In genomic region chr5:111720726-111721125, GRCm38 (mm10) we compare ENCODE assay signal across 24 mouse cellular contexts. TPM values are rescaled to one million over a fixed set of nuclear protein-coding genes. Genes with fewer than 3 reads are reported as not detected.
DNase-seq lines count a peak whose midpoint lies in the region; ATAC-seq and TF ChIP-seq lines count a peak whose summit lies in the region.
"Had no signal": no experiment of that assay in that cellular context is flagged by ENCODE, and none has a peak within 500 bp of the region (broad histone marks: within the 10 kb centered on the region; RNA-seq: fewer than 3 reads in every experiment).

No protein-coding gene starts in this region.

- no peak for TF ChIP-seq CTCF in forebrain, postnatal 0 days (IDR thresholded peaks at IDR 0.05; ENCODE audit: low read depth)

- no peak overlapping the region for H3K4me3 ChIP-seq in forebrain, embryonic 14.5 days (ENCODE audit: low read depth, low read length)
- no peak overlapping the region for H3K4me3 ChIP-seq in forebrain, postnatal 0 days (ENCODE audit: low read depth, low read length)
- H3K4me3 ChIP-seq in neural tube, embryonic 15.5 days (replicated peaks): no peak overlapping the region
- H3K4me3 ChIP-seq: gastrocnemius, adult 2 months; limb, embryonic 13.5 days; liver, embryonic 15.5 days had no signal

- peak; percentile 44 for DNase-seq in layer of hippocampus, adult 9-11 months
- DNase-seq in layer of hippocampus, postnatal 36 days: no peak
- DNase-seq in forebrain, embryonic 14.5 days (ENCODE audit: low spot score): peak; percentile 89
- DNase-seq in forebrain, postnatal 0 days: peak; percentile 81
- DNase-seq in right cerebral cortex, postnatal 25 days: peak; percentile 56
- no peak for DNase-seq in cerebellum, adult 11 months
- DNase-seq: cerebellum, postnatal 25 days; gastrocnemius, adult 2 months; heart, adult 18-20 months; kidney, adult 8-10 months; kidney, postnatal 25 days; thymus, adult 18-20 months had no signal

- H3K36me3 ChIP-seq in forebrain, embryonic 14.5 days (ENCODE audit: control insufficient read depth, insufficient read depth, low read length): no peaks in the 10 kb centered on the region
- H3K36me3 ChIP-seq in forebrain, postnatal 0 days (ENCODE audit: insufficient read depth): no peaks in the 10 kb centered on the region
- H3K36me3 ChIP-seq in neural tube, embryonic 15.5 days: no peaks in the 10 kb centered on the region
- H3K36me3 ChIP-seq: limb, embryonic 13.5 days; liver, embryonic 15.5 days had no signal

- 57% methylated on average over 9 of the region's 9 CpGs for WGBS in forebrain, embryonic 14.5 days
- WGBS in forebrain, postnatal 0 days: 50% methylated on average over 9 of the region's 9 CpGs
- WGBS in neural tube, embryonic 15.5 days: 76% methylated on average over 9 of the region's 9 CpGs

- peaks cover 33% of the 10 kb centered on the region for H3K4me1 ChIP-seq in forebrain, embryonic 14.5 days (ENCODE audit: control insufficient read depth, insufficient read depth, low read length)
- peaks cover 35% of the 10 kb centered on the region for H3K4me1 ChIP-seq in forebrain, postnatal 0 days (ENCODE audit: insufficient read depth)
- peaks cover 27% of the 10 kb centered on the region for H3K4me1 ChIP-seq in neural tube, embryonic 15.5 days
- H3K4me1 ChIP-seq: liver, embryonic 15.5 days had no signal

- no peak overlapping the region for H3K4me2 ChIP-seq in forebrain, embryonic 14.5 days (ENCODE audit: low read length)
- H3K4me2 ChIP-seq in forebrain, postnatal 0 days (ENCODE audit: low read depth): no peak overlapping the region
- no peak overlapping the region for H3K4me2 ChIP-seq in neural tube, embryonic 15.5 days
- H3K4me2 ChIP-seq: limb, embryonic 13.5 days; liver, embryonic 15.5 days had no signal

- peak overlapping the region; percentile 74 for H3K27ac ChIP-seq in forebrain, embryonic 14.5 days (ENCODE audit: low read depth, low read length)
- H3K27ac ChIP-seq in forebrain, postnatal 0 days (ENCODE audit: low read depth, low read length): peak overlapping the region; percentile 40; the same call in 1 of the 2 replicates
- H3K27ac ChIP-seq in neural tube, embryonic 15.5 days (replicated peaks): no peak overlapping the region
- H3K27ac ChIP-seq: gastrocnemius, adult 2 months; limb, embryonic 13.5 days; liver, embryonic 15.5 days had no signal

- peak; percentile 15; the same call in 1 of the 2 replicates for ATAC-seq in forebrain, embryonic 14.5 days
- ATAC-seq in forebrain, postnatal 0 days: peak; percentile 26
- ATAC-seq in neural tube, embryonic 15.5 days (ENCODE audit: low FRiP score): no peak
- ATAC-seq: inflammation-experienced regulatory T-cells, adult 6 months had no signal

- no peak overlapping the region for H3K9ac ChIP-seq in forebrain, embryonic 14.5 days (ENCODE audit: low read length)
- H3K9ac ChIP-seq in forebrain, postnatal 0 days: no peak overlapping the region
- H3K9ac ChIP-seq in neural tube, embryonic 15.5 days (replicated peaks): no peak overlapping the region
- H3K9ac ChIP-seq: limb, embryonic 13.5 days; liver, embryonic 15.5 days had no signal

- no peaks in the 10 kb centered on the region for H3K9me3 ChIP-seq in forebrain, embryonic 14.5 days (replicated peaks; ENCODE audit: control insufficient read depth, low read length)
- H3K9me3 ChIP-seq in forebrain, postnatal 0 days (ENCODE audit: low read length): no peaks in the 10 kb centered on the region
- no peaks in the 10 kb centered on the region for H3K9me3 ChIP-seq in neural tube, embryonic 15.5 days (replicated peaks)
- H3K9me3 ChIP-seq: limb, embryonic 13.5 days; liver, embryonic 15.5 days had no signal

- H3K27me3 ChIP-seq in forebrain, embryonic 14.5 days (replicated peaks; ENCODE audit: control insufficient read depth, insufficient read depth, low read length): no peaks in the 10 kb centered on the region
- no peaks in the 10 kb centered on the region for H3K27me3 ChIP-seq in forebrain, postnatal 0 days (ENCODE audit: insufficient read depth, low read length)
- peaks cover 6% of the 10 kb centered on the region; the same call in 1 of the 2 replicates for H3K27me3 ChIP-seq in neural tube, embryonic 15.5 days (replicated peaks)
- H3K27me3 ChIP-seq: liver, embryonic 15.5 days had no signal

RNA-seq across cellular contexts. Expression of gene Gm26897, which starts 13.0 kb away (rescaled TPM):
- total RNA-seq in layer of hippocampus, postnatal 36 days (2021): not detected
- polyA plus RNA-seq in forebrain, embryonic 14.5 days (2014; fragmentation: Nextera tagmentation; extraction: Ambion mirVana): not detected in 2 replicates
- total RNA-seq in forebrain, postnatal 0 days (2014; rRNA removed): not detected in 2 replicates
- polyA plus RNA-seq in forebrain, postnatal 0 days (2015; fragmentation: Nextera tagmentation; extraction: Ambion mirVana): not detected in 2 replicates
- not detected in 2 replicates for polyA plus RNA-seq in neural tube, embryonic 15.5 days (2015; fragmentation: Nextera tagmentation; extraction: Ambion mirVana)
- total RNA-seq: adrenal gland, postnatal 4 days; ES-E14; gastrocnemius, adult 2 months; heart, adult 18-20 months; layer of hippocampus, postnatal 14 days; megakaryocyte-erythroid progenitor cell, adult 5-6 weeks had no signal
- polyA plus RNA-seq: embryonic facial prominence, embryonic 11.5 days; heart, embryonic 16.5 days; hindbrain, embryonic 11.5 days; inflammation-experienced regulatory T-cells, adult 6 months; limb, embryonic 13.5 days; liver, embryonic 15.5 days; neural tube, embryonic 11.5 days had no signal

Comparison
In these comparisons a context has a peak if more than half of its experiments do, and no peak if none do; other contexts are left out.
1. DNase-seq: peak in layer of hippocampus, adult 9-11 months (single experiment), forebrain, embryonic 14.5 days (single experiment), forebrain, postnatal 0 days (single experiment) and right cerebral cortex, postnatal 25 days (single experiment); none in layer of hippocampus, postnatal 36 days (0 of 2) and cerebellum, adult 11 months (single experiment).